Mouse (Mus musculus): ENCODE measurements around the gene Rbm20.

GRCm38 (mm10) chr19:53647301-53647700, 29.8 kb upstream of the Rbm20 start:
- no peak for TF ChIP-seq CTCF (conservative IDR thresholded peaks at IDR 0.05; ENCODE audit: low read length)
- TF ChIP-seq POU5F1 (IDR thresholded peaks at IDR 0.05; ENCODE audit: borderline replicate concordance, low read length) = no peak
